Mouse (Mus musculus): ENCODE data around the gene Lalba. TPM values are rescaled to one million over a fixed set of nuclear protein-coding genes. Genes with fewer than 3 reads are reported as not detected.

The Lalba gene
- total and polyA plus RNA-seq, 3 experiments = not detected

GRCm38 (mm10) chr15:98512232-98512631 is 29.7 kb upstream of the Lalba start:
- DNase-seq (ENCODE audit: extremely low read depth) = peak; percentile 27
- in situ Hi-C loops (cut with MboI; ENCODE audit: low pct_ligation_motif_present, low pct_unique_long_range_greater_than_20kb, low sequenced_read_pairs) = loop anchor here (5.0 kb wide), 1 partner anchor 105 kb away; no protein-coding TSS in a partner anchor
- peaks cover 6 to 42% of the 10 kb centered on the region in 2 experiments; a peak in 2 of 4 replicates for H3K4me1 ChIP-seq (ENCODE audit: control insufficient read depth in 1 of 2, insufficient read depth in 2 of 2)

GRCm38 (mm10) chr15:98511386-98511928 is 28.9 kb upstream of the Lalba start:
- DNase-seq (ENCODE audit: extremely low read depth) = peak; percentile 93
- dilution Hi-C loops (cut with MboI; ENCODE audit: extremely low pct_ligation_motif_present, extremely low pct_unique_long_range_greater_than_20kb, low sequenced_read_pairs) (no loop called here), in situ Hi-C loops (cut with MboI; ENCODE audit: low pct_ligation_motif_present, low pct_unique_long_range_greater_than_20kb, low sequenced_read_pairs) (loop anchor here (5.0 kb wide), 1 partner anchor 106 kb away; no protein-coding TSS in a partner anchor)
- Histone ChIP-seq H3K4me3 (replicated peaks in 1 of 3; ENCODE audit: low read depth in 2 of 3, low read length in 2 of 3, poor library complexity in 1 of 3) (peak overlapping the region; percentile 46 to 73 (median 54)), H3K36me3 (replicated peaks in 1 of 2; ENCODE audit: control insufficient read depth in 1 of 2, insufficient read depth in 1 of 2, low read length in 1 of 2) (no peaks in the 10 kb centered on the region), H3K79me2 (replicated peaks; ENCODE audit: control insufficient read depth, extremely low read depth, insufficient read depth, poor library complexity, severe bottlenecking) (no peaks in the 10 kb centered on the region), H3K9me3 (replicated peaks; ENCODE audit: low read length) (peaks cover 7% of the 10 kb centered on the region), H3K4me1 (ENCODE audit: control insufficient read depth in 1 of 2, insufficient read depth in 2 of 2) (peaks cover 6 to 37% of the 10 kb centered on the region in 2 experiments; a peak in 2 of 4 replicates), H3K4me2 (ENCODE audit: insufficient read depth, low read depth, poor library complexity, severe bottlenecking) (peak overlapping the region; percentile 94), H3K27me3 (replicated peaks) (no peaks in the 10 kb centered on the region), H3K27ac (ENCODE audit: insufficient read depth, low read depth) (peak overlapping the region; percentile 88), H3K9ac (ENCODE audit: insufficient read depth, low read depth) (peak overlapping the region; percentile 53)
- TF ChIP-seq KAT2A (IDR thresholded peaks at IDR 0.05; ENCODE audit: insufficient replicate concordance, low read length) = no peak
- peak; percentile 93 for TF ChIP-seq MAX (IDR thresholded peaks at IDR 0.05; ENCODE audit: low read length)
- no peak for TF ChIP-seq USF2 (conservative IDR thresholded peaks at IDR 0.05; ENCODE audit: low read depth, low read length)
- TF ChIP-seq ZNF384 (IDR thresholded peaks at IDR 0.05; ENCODE audit: low read depth, low read length) = peak; percentile 82
- TF ChIP-seq CHD2 (IDR thresholded peaks at IDR 0.05; ENCODE audit: low read length) = no peak
- peak; percentile 94 for TF ChIP-seq IRF4 (IDR thresholded peaks at IDR 0.05; ENCODE audit: low read depth, low read length)
- peak; percentile 94 for TF ChIP-seq MXI1 (IDR thresholded peaks at IDR 0.05; ENCODE audit: low read depth, low read length)
- no peak for TF ChIP-seq JUND (conservative IDR thresholded peaks at IDR 0.05; ENCODE audit: low read depth, low read length)
- no peak for TF ChIP-seq E2F4 (IDR thresholded peaks at IDR 0.05; ENCODE audit: insufficient replicate concordance, low read depth, low read length)
- TF ChIP-seq POLR2AphosphoS2 (IDR thresholded peaks at IDR 0.05; ENCODE audit: low read depth, low read length) = no peak
- TF ChIP-seq NRF1 (IDR thresholded peaks at IDR 0.05; ENCODE audit: low read depth, low read length) = no peak
- TF ChIP-seq ZKSCAN1 (IDR thresholded peaks at IDR 0.05; ENCODE audit: borderline replicate concordance, low read depth, low read length) = no peak
- TF ChIP-seq HCFC1 (IDR thresholded peaks at IDR 0.05; ENCODE audit: low read depth, low read length) = peak; percentile 69
- TF ChIP-seq CTCF (conservative IDR thresholded peaks at IDR 0.05 in 1 of 2, IDR thresholded peaks at IDR 0.05 in 1 of 2; ENCODE audit: low read depth in 2 of 2, low read length in 2 of 2) = no peak
- no peak for TF ChIP-seq MAZ (IDR thresholded peaks at IDR 0.05; ENCODE audit: low read depth, low read length)
- no peak for TF ChIP-seq CHD1 (IDR thresholded peaks at IDR 0.05; ENCODE audit: low read depth, low read length)
- TF ChIP-seq UBTF (IDR thresholded peaks at IDR 0.05; ENCODE audit: low read depth, low read length) = no peak
- TF ChIP-seq USF1 (IDR thresholded peaks at IDR 0.05; ENCODE audit: low read depth, low read length) = no peak
- TF ChIP-seq JUN (IDR thresholded peaks at IDR 0.05; ENCODE audit: insufficient read depth, low read depth, low read length) = no peak
- TF ChIP-seq NELFE (IDR thresholded peaks at IDR 0.05; ENCODE audit: low read depth, low read length) = peak; percentile 73
- peak; percentile 84 for TF ChIP-seq SIN3A (IDR thresholded peaks at IDR 0.05; ENCODE audit: low read length)
- no peak for TF ChIP-seq ZC3H11A (IDR thresholded peaks at IDR 0.05; ENCODE audit: low read depth, low read length)
- TF ChIP-seq ZMIZ1 (IDR thresholded peaks at IDR 0.05; ENCODE audit: low read depth, low read length) = peak; percentile 85
- peak; percentile 75 for TF ChIP-seq ETS1 (conservative IDR thresholded peaks at IDR 0.05; ENCODE audit: low read depth, low read length)
- TF ChIP-seq RAD21 (IDR thresholded peaks at IDR 0.05; ENCODE audit: low read depth, low read length) = no peak

More at GRCm38 (mm10) chr15:98512232-98512631, 29.7 kb upstream of the Lalba start:
- Histone ChIP-seq H3K4me3 (replicated peaks in 1 of 3; ENCODE audit: low read depth in 2 of 3, low read length in 2 of 3, poor library complexity in 1 of 3) (peak overlapping the region in 1 of 3 experiments; percentile 23), H3K9me3 (replicated peaks; ENCODE audit: low read length) (peaks cover 7% of the 10 kb centered on the region), H3K4me2 (ENCODE audit: insufficient read depth, low read depth, poor library complexity, severe bottlenecking) (peak overlapping the region; percentile 94), H3K79me2 (replicated peaks; ENCODE audit: control insufficient read depth, extremely low read depth, insufficient read depth, poor library complexity, severe bottlenecking) (no peaks in the 10 kb centered on the region), H3K36me3 (replicated peaks in 1 of 2; ENCODE audit: control insufficient read depth in 1 of 2, insufficient read depth in 1 of 2, low read length in 1 of 2) (peaks cover 0 to 3% of the 10 kb centered on the region in 2 experiments), H3K27ac (ENCODE audit: insufficient read depth, low read depth) (peak overlapping the region; percentile 65), H3K9ac (ENCODE audit: insufficient read depth, low read depth) (0 out of 2 replicates have a peak overlapping the region, but pooled peaks have one; percentile 29), H3K27me3 (replicated peaks) (no peaks in the 10 kb centered on the region)
- dilution Hi-C loops (cut with MboI; ENCODE audit: extremely low pct_ligation_motif_present, extremely low pct_unique_long_range_greater_than_20kb, low sequenced_read_pairs) = no loop called here
- no peak for TF ChIP-seq MAFK (IDR thresholded peaks at IDR 0.05; ENCODE audit: insufficient replicate concordance, low read length)
- no peak for TF ChIP-seq USF2 (conservative IDR thresholded peaks at IDR 0.05; ENCODE audit: low read depth, low read length)
- 0 out of 2 replicates have a peak, but pooled peaks have one; percentile 35 for TF ChIP-seq CHD1 (IDR thresholded peaks at IDR 0.05; ENCODE audit: low read depth, low read length)
- no peak for TF ChIP-seq RCOR1 (conservative IDR thresholded peaks at IDR 0.05; ENCODE audit: low read depth, low read length)
- no peak for TF ChIP-seq EP300 (IDR thresholded peaks at IDR 0.05; ENCODE audit: low read length)
- TF ChIP-seq TCF12 (IDR thresholded peaks at IDR 0.05; ENCODE audit: low read depth, low read length) = no peak
- no peak for TF ChIP-seq RAD21 (IDR thresholded peaks at IDR 0.05; ENCODE audit: low read depth, low read length)
- no peak for TF ChIP-seq ZNF384 (IDR thresholded peaks at IDR 0.05; ENCODE audit: low read depth, low read length)
- TF ChIP-seq ZC3H11A (IDR thresholded peaks at IDR 0.05; ENCODE audit: low read depth, low read length) = no peak
- TF ChIP-seq TBP (conservative IDR thresholded peaks at IDR 0.05; ENCODE audit: low read depth, low read length) = no peak
- no peak for TF ChIP-seq CTCF (conservative IDR thresholded peaks at IDR 0.05 in 1 of 2, IDR thresholded peaks at IDR 0.05 in 1 of 2; ENCODE audit: low read depth in 2 of 2, low read length in 2 of 2)
- no peak for TF ChIP-seq USF1 (IDR thresholded peaks at IDR 0.05; ENCODE audit: low read depth, low read length)
- no peak for TF ChIP-seq PAX5 (IDR thresholded peaks at IDR 0.05; ENCODE audit: low read length)
- 0 out of 2 replicates have a peak, but pooled peaks have one; percentile 5 for TF ChIP-seq MYC (IDR thresholded peaks at IDR 0.05; ENCODE audit: low read depth, low read length)
- no peak for TF ChIP-seq BHLHE40 (IDR thresholded peaks at IDR 0.05; ENCODE audit: low read depth, low read length)
- no peak for TF ChIP-seq UBTF (IDR thresholded peaks at IDR 0.05; ENCODE audit: low read depth, low read length)
- TF ChIP-seq E2F4 (IDR thresholded peaks at IDR 0.05; ENCODE audit: insufficient replicate concordance, low read depth, low read length) = no peak
- no peak for TF ChIP-seq MEF2A (IDR thresholded peaks at IDR 0.05; ENCODE audit: borderline replicate concordance, low read depth, low read length)

Data from CH12.LX (cell line).